Mouse (Mus musculus) forebrain, postnatal 0 days (tissue): ENCODE data around the gene Ube2n. TPM values are rescaled to one million over a fixed set of nuclear protein-coding genes. Genes with fewer than 3 reads are reported as not detected.

Experiments used
- ATAC-seq: fragments of 200-750 bp; cut with Nextera tagmentation; 2 replicates; pipeline ENCODE4 v1.8.0; 2017; ENCODE audit warnings: mild to moderate bottlenecking, moderate library complexity
- DNase-seq: peaks from one replicate; pipeline ENCODE4 v3.0.0-alpha.2; 2015
- H3K27ac ChIP-seq: fragments of 300-500 bp; sonication (generic); 2 replicates; pipeline ENCODE4 v1.5.1; 2014; ENCODE audit warnings: low read depth, mild to moderate bottlenecking, antibody characterized with exemption, low read length, moderate library complexity, mixed read lengths
- H3K27me3 ChIP-seq: fragments of 300-500 bp; sonication (generic); 2 replicates; pipeline ENCODE4 v1.6.1; 2014; ENCODE audit warnings: mild to moderate bottlenecking, low read length, mixed read lengths; ENCODE audit not compliant: insufficient read depth
- H3K36me3 ChIP-seq: fragments of 300-500 bp; sonication (generic); 2 replicates; pipeline ENCODE4 v1.6.1; 2014; ENCODE audit warnings: mild to moderate bottlenecking, moderate library complexity; ENCODE audit not compliant: insufficient read depth
- H3K4me1 ChIP-seq: fragments of 300-500 bp; sonication (generic); 2 replicates; pipeline ENCODE4 v1.6.1; 2014; ENCODE audit warnings: antibody characterized with exemption; ENCODE audit not compliant: insufficient read depth
- H3K4me2 ChIP-seq: fragments of 300-500 bp; sonication (generic); 2 replicates; pipeline ENCODE4 v1.6.1; 2014; ENCODE audit warnings: low read depth, mild to moderate bottlenecking, moderate library complexity
- H3K4me3 ChIP-seq: fragments of 300-500 bp; sonication (generic); 2 replicates; pipeline ENCODE4 v1.5.1; 2014; ENCODE audit warnings: low read depth, low read length, mixed read lengths
- H3K9ac ChIP-seq: fragments of 300-500 bp; sonication (generic); 2 replicates; pipeline ENCODE4 v1.6.1; 2014; ENCODE audit warnings: mild to moderate bottlenecking
- H3K9me3 ChIP-seq: fragments of 300-500 bp; sonication (generic); 2 replicates; pipeline ENCODE4 v1.6.1; 2016; ENCODE audit warnings: low read length
- CTCF ChIP-seq: sonication (generic); IDR thresholded peaks from 2 replicates; pipeline ENCODE4 v1.5.1; 2016; ENCODE audit warnings: antibody characterized with exemption, control low read depth, low read depth
- WGBS: fragments of 180-500 bp; shearing (Covaris S2); extraction: QIAGEN DNeasy Blood & Tissue Kit; methylation state at CpG from one replicate; pipeline ENCODE4 v1.1.7; 2014; 5-methylcytosine and 5-hydroxymethylcytosine counted together
- microRNA-seq, 2 experiments: library from miRNA; unstranded; fragments of <30 nt; microRNA quantifications; one replicate each; pipeline ENCODE4; 2016
- polyA plus RNA-seq: library from polyadenylated mRNA; unstranded; fragments of >200 nt; fragmentation: Nextera tagmentation; extraction: Ambion mirVana; gene quantifications from 2 replicates; pipeline ENCODE4 v1.2.1, GENCODE M21; 2015
- total RNA-seq: library from RNA; depleted of rRNA; stranded (reverse); fragments of >200 nt; gene quantifications from 2 replicates; pipeline ENCODE4 v1.2.3, GENCODE M21; 2014; rRNA removed

Gene Ube2n
- total and polyA plus RNA-seq, 2 experiments from 2014 or later: 275 to 333 TPM

GRCm38 (mm10) chr10:95589196-95589595 lies 74.3 kb downstream of the Ube2n start:
- Histone ChIP-seq H3K27me3 (no peaks in the 10 kb centered on the region), H3K27ac (no peak overlapping the region), H3K4me3 (no peak overlapping the region), H3K9me3 (no peaks in the 10 kb centered on the region), H3K4me1 (no peaks in the 10 kb centered on the region), H3K4me2 (no peak overlapping the region), H3K9ac (no peak overlapping the region), H3K36me3 (no peaks in the 10 kb centered on the region)
- ATAC-seq: no peak
- WGBS: 89% methylated on average over 4 of the region's 4 CpGs
- no peak for TF ChIP-seq CTCF
- no peak for DNase-seq

GRCm38 (mm10) chr10:95590196-95590595 lies 75.3 kb downstream of the Ube2n start:
- DNase-seq (no peak), ATAC-seq (no peak)
- no peak overlapping the region for H3K9ac ChIP-seq
- H3K36me3 ChIP-seq: no peaks in the 10 kb centered on the region
- no peaks in the 10 kb centered on the region for H3K27me3 ChIP-seq
- TF ChIP-seq CTCF: no peak
- no peaks in the 10 kb centered on the region for H3K4me1 ChIP-seq
- no peaks in the 10 kb centered on the region for H3K9me3 ChIP-seq
- H3K27ac ChIP-seq: no peak overlapping the region
- WGBS: 90% methylated on average over 6 of the region's 6 CpGs
- no peak overlapping the region for H3K4me3 ChIP-seq
- H3K4me2 ChIP-seq: no peak overlapping the region

GRCm38 (mm10) chr10:95591257-95591656 lies 76.3 kb downstream of the Ube2n start:
- no peak for TF ChIP-seq CTCF
- no peaks in the 10 kb centered on the region for H3K36me3 ChIP-seq
- no peak overlapping the region for H3K9ac ChIP-seq
- WGBS: 85% methylated on average over 4 of the region's 4 CpGs
- no peak overlapping the region for H3K4me2 ChIP-seq
- H3K9me3 ChIP-seq: no peaks in the 10 kb centered on the region
- H3K27ac ChIP-seq: no peak overlapping the region
- no peaks in the 10 kb centered on the region for H3K27me3 ChIP-seq
- DNase-seq: no peak
- H3K4me3 ChIP-seq: no peak overlapping the region
- ATAC-seq: no peak
- no peaks in the 10 kb centered on the region for H3K4me1 ChIP-seq

- ATAC-seq (no peak; the same call in 1 of the 2 replicates), DNase-seq (no peak)
- Histone ChIP-seq H3K9ac (no peak overlapping the region), H3K4me1 (no peaks in the 10 kb centered on the region), H3K27me3 (no peaks in the 10 kb centered on the region), H3K27ac (no peak overlapping the region), H3K4me2 (no peak overlapping the region), H3K9me3 (no peaks in the 10 kb centered on the region), H3K36me3 (no peaks in the 10 kb centered on the region), H3K4me3 (no peak overlapping the region)
- 34% methylated on average over 11 of the region's 11 CpGs for WGBS
- no peak for TF ChIP-seq CTCF
These were observed 79.5 kb downstream of the Ube2n start for GRCm38 (mm10) chr10:95594414-95594813.

Small RNA genes lying within 50 kb of the gene (microRNA-seq; reads per million reads assigned to microRNA genes)
- 5.5 to 6.2 reads per million in 2 experiments for gene Mir3058

Other genes with a start within 250 kb of the Ube2n start
- 8.3 and 10.8 TPM in 2 replicates for gene Cradd, start 191.0 kb upstream of the Ube2n start, total RNA-seq
- 8.5 and 10.3 TPM in 2 replicates for gene Cradd, start 191.0 kb upstream of the Ube2n start, polyA plus RNA-seq
- gene Socs2, start 98.0 kb upstream of the Ube2n start, total RNA-seq: 80.7 and 93.0 TPM in 2 replicates
- gene Socs2, start 98.0 kb upstream of the Ube2n start, polyA plus RNA-seq: 136 and 154 TPM in 2 replicates
- gene Mrpl42, start 13.2 kb upstream of the Ube2n start, total RNA-seq: 84.9 and 88.8 TPM in 2 replicates
- gene Mrpl42, start 13.2 kb upstream of the Ube2n start, polyA plus RNA-seq: 249 and 300 TPM in 2 replicates
- gene Nudt4, start 49.0 kb downstream of the Ube2n start, total RNA-seq: 87.6 and 110 TPM in 2 replicates
- 71.2 and 81.5 TPM in 2 replicates for gene Nudt4, start 49.0 kb downstream of the Ube2n start, polyA plus RNA-seq
- not detected in 2 replicates for gene Anapc15-ps, start 158.3 kb downstream of the Ube2n start, total RNA-seq
- gene Anapc15-ps, start 158.3 kb downstream of the Ube2n start, polyA plus RNA-seq: 0.55 TPM in 1 of 2 replicates, not detected in the other